Mouse (Mus musculus) layer of hippocampus, adult 8-10 months (tissue): ENCODE results near the gene Cass4. TPM values are rescaled to one million over a fixed set of nuclear protein-coding genes. Genes with fewer than 3 reads are reported as not detected.

Source experiments
- DNase-seq, 2 experiments: peaks; one replicate each; pipeline ENCODE4 v3.0.0; 2022; ENCODE audit warnings: low spot score in 2 of 2
- total RNA-seq, 4 experiments: library from RNA; stranded (reverse); gene quantifications; 2 replicates each; pipeline ENCODE4 v1.2.4; 2022

Gene Cass4
- total RNA-seq, 4 experiments from 2014 or later: 0.31 to 0.55 (median 0.33) TPM; not detected in 1

DNA sequence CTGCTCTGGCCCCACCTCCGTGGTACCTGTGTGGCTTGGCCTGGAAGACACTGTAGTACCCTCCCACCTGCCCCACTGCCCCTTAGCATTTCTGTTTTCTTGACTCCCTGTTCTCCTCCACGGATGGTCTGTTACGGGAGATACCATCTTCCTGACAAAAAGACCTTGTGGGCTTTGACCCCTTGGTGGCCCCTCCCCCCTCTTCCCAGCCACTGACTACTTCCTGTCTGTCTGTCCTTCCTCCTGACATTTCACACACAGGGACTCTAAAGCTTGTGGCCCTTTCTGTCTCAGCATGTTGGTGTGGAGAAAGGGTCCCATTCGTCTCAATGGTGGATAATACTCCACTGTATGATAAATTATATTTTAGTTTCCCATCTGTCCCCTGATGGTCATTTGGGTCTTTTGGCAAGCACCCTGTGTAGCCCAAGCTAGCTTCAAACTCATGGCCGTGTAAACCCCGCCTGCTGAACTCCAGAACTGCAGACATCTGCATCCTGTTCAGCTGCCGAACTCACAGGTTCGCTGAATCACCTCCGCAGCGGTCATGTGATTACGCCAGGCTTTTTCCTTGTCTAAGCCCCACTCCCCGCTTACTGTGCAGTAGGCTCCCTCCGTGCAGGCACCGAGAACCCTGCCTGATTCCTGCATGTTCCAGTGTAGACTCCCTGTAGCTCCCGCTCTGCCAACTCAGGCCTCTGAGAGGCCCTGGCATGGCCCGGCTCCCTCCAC, 88.2 kb downstream of the Cass4 start:
- no peak for DNase-seq

Other genes with a start within 250 kb of the Cass4 start
- gene Mc3r, start 145.3 kb upstream of the Cass4 start, total RNA-seq: under 1 TPM in 3 of 4 experiments, not detected in 1; 0.16 to 0.35 (median 0.22) TPM
- gene Fam210b, start 48.2 kb upstream of the Cass4 start, total RNA-seq: 10 to 100 TPM; 19.5 to 22.8 (median 21.6) TPM
- gene Aurka, start 23.3 kb upstream of the Cass4 start, total RNA-seq: 1 to 10 TPM; 1.1 to 2.4 (median 1.5) TPM
- gene Cstf1, start 23.1 kb upstream of the Cass4 start, total RNA-seq: 10 to 100 TPM; 23.7 to 28.8 (median 26.9) TPM
- gene Rtf2, start 46.8 kb downstream of the Cass4 start, total RNA-seq: 10 to 100 TPM; 68.3 to 71.7 (median 70.8) TPM
- gene Gcnt7, start 64.8 kb downstream of the Cass4 start, total RNA-seq: not detected
- gene Fam209, start 78.7 kb downstream of the Cass4 start, total RNA-seq: under 1 TPM in 1 of 4 experiments, not detected in 3; 0.50 TPM
- under 1 TPM in 1 of 4 experiments, not detected in 3; 0.11 TPM for gene Tfap2c, start 155.8 kb downstream of the Cass4 start, total RNA-seq